Mouse (Mus musculus): ENCODE data around the gene BC028528.

DNA sequence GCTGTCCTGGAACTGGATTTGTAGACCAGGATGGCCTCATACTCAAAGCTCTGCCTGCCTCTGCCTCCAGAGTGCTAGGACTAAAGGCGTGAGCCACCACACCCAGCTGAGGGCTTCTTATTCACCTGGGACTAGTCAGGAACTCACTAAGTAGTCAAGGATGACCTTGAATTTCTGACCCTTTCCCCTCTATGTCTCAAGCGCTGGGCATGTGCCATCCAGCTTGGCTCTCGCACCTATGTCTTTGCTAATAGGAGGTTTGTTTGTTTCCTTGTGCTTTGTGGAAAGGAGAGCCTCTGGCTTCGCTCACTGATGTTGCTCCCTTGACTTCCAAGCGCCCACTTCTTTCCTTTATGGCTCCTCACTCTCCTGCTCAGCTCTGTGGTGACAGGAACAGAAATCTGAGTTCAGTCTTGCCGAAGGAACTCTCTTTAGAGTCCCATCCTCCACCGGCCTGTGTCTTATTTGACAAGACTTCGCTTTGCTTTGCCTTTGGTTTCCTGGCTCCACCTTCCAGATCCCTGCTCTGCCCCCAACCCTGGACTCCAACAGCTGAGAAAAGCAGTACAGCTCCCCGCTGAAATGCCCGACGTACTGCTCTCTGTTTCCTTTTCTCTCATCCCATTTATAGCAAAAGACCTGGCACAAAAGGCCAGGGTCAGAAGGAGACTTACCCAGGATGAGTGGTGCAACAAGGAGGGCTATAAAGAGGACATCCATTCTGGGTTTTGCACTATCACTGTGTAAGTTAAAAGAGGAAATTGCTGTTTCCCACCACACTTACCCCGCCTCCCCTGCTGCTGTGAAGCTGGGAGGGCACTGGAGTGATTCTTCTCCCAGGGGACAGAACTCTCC lies at the start of gene BC028528:
- no peak for TF ChIP-seq GATA1 (IDR thresholded peaks at IDR 0.05; ENCODE audit: low read length)
- no peak for TF ChIP-seq TAL1 (IDR thresholded peaks at IDR 0.05; ENCODE audit: low read length)

Data from erythroblast, embryonic 14.5 days (primary cell).